22 mouse cellular contexts compared by ENCODE assay signal in the genomic region with DNA sequence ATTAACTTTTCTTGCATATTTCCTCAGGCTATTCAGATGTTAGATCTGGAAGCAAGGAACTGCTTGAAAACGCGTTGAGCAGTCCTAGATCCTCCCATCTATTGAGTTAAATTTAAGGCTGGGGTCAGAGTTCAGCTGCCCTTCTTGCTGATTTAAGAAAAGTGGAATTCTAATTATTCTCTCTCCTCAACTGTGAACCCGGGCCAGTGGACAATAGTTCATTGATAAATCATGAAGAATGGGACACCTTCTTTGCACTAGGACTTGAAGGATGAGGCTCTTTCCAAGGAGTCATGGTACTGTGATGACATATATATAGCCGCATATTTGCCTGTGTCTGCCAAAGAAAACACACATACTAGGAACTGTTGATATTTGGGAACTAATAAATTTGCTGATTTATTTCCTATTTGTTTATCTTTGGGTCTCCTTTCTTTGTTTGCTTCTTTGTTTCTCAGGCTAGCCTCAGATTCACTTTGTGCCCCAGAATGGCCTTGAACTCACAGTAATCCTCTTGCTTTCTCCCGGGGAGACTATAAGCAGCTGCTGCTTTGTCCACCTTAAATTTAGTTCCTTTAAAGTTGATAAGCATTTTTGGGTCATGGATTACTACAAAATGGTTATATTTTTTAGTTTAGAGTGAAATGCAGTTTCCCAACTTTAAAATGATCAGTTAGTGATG.
DNase-seq lines count a peak whose midpoint lies in the region; ATAC-seq and TF ChIP-seq lines count a peak whose summit lies in the region.
"Had no signal": no experiment of that assay in that cellular context is flagged by ENCODE, and none has a peak within 500 bp of the region (broad histone marks: within the 10 kb centered on the region; RNA-seq: fewer than 3 reads in every experiment).

No protein-coding gene starts in this region.

- no peak overlapping the region for H3K4me3 ChIP-seq in kidney, embryonic 14.5 days (ENCODE audit: low read length)
- H3K4me3 ChIP-seq in kidney, postnatal 0 days (replicated peaks; ENCODE audit: low read depth, low read length), result no peak overlapping the region
- H3K4me3 ChIP-seq in midbrain, embryonic 10.5 days, result no peak overlapping the region
- H3K4me3 ChIP-seq: embryonic facial prominence, embryonic 10.5 days; forebrain, embryonic 13.5 days; gastrocnemius, adult 2 months; heart, embryonic 13.5 days; hindbrain, embryonic 15.5 days had no signal

- no peak overlapping the region for H3K27ac ChIP-seq in kidney, embryonic 14.5 days (ENCODE audit: low read depth, low read length)
- no peak overlapping the region for H3K27ac ChIP-seq in kidney, postnatal 0 days
- no peak overlapping the region for H3K27ac ChIP-seq in midbrain, embryonic 10.5 days (replicated peaks)
- H3K27ac ChIP-seq: embryonic facial prominence, embryonic 10.5 days; forebrain, embryonic 13.5 days; gastrocnemius, adult 2 months; heart, embryonic 13.5 days; hindbrain, embryonic 15.5 days had no signal

- peak; percentile 94 for ATAC-seq in kidney, embryonic 14.5 days (ENCODE audit: low FRiP score, low TSS enrichment)
- ATAC-seq in kidney, postnatal 0 days (replicated peaks; ENCODE audit: low FRiP score, low read depth), result peak; percentile 68; the same call in 1 of the 2 replicates
- ATAC-seq: forebrain, embryonic 13.5 days; forebrain, postnatal 0 days; Patski had no signal

- DNase-seq in kidney, postnatal 14 days, result no peak
- DNase-seq in embryo, embryonic 11 days, result peak; percentile 63
- DNase-seq in kidney, postnatal 0 days (ENCODE audit: low spot score), result peak; percentile 90
- DNase-seq in layer of hippocampus, adult 9-11 months, result no peak
- DNase-seq in cerebellum, adult 8-10 months, result no peak
- no peak for DNase-seq in midbrain, embryonic 10.5 days (ENCODE audit: low spot score)
- DNase-seq: adrenal gland, adult 2 months; adrenal gland, postnatal 25 days; cerebellum, adult 18-20 months; cerebellum, postnatal 10 days; forebrain, postnatal 0 days; gastrocnemius, adult 2 months; gastrocnemius, postnatal 36 days; heart, adult 11 months; heart, postnatal 36 days had no signal

- H3K4me1 ChIP-seq in kidney, embryonic 14.5 days (ENCODE audit: control insufficient read depth, insufficient read depth, low read length), result no peaks in the 10 kb centered on the region
- H3K4me1 ChIP-seq in kidney, postnatal 0 days (replicated peaks; ENCODE audit: insufficient read depth, low read length), result no peaks in the 10 kb centered on the region
- H3K4me1 ChIP-seq in midbrain, embryonic 10.5 days, result peaks cover 12% of the 10 kb centered on the region
- H3K4me1 ChIP-seq: embryonic facial prominence, embryonic 10.5 days; forebrain, embryonic 13.5 days; heart, embryonic 13.5 days; hindbrain, embryonic 15.5 days had no signal

- 24% methylated on average over 5 of the region's 5 CpGs for WGBS in kidney, embryonic 14.5 days
- 29% methylated on average over 5 of the region's 5 CpGs for WGBS in kidney, postnatal 0 days
- WGBS in midbrain, embryonic 10.5 days, result 45% methylated on average over 5 of the region's 5 CpGs

- no peaks in the 10 kb centered on the region for H3K36me3 ChIP-seq in kidney, embryonic 14.5 days (ENCODE audit: control insufficient read depth, insufficient read depth, low read length)
- H3K36me3 ChIP-seq in kidney, postnatal 0 days (ENCODE audit: insufficient read depth, low read length), result no peaks in the 10 kb centered on the region
- H3K36me3 ChIP-seq in midbrain, embryonic 10.5 days, result no peaks in the 10 kb centered on the region
- H3K36me3 ChIP-seq: embryonic facial prominence, embryonic 10.5 days; hindbrain, embryonic 15.5 days had no signal

- no peak overlapping the region for H3K9ac ChIP-seq in kidney, embryonic 14.5 days (ENCODE audit: low read depth, low read length)
- no peak overlapping the region for H3K9ac ChIP-seq in kidney, postnatal 0 days (ENCODE audit: low read depth, low read length)
- H3K9ac ChIP-seq: forebrain, embryonic 13.5 days; forebrain, postnatal 0 days; heart, embryonic 13.5 days; hindbrain, embryonic 15.5 days had no signal

- no peak overlapping the region for H3K4me2 ChIP-seq in kidney, embryonic 14.5 days (replicated peaks; ENCODE audit: low read depth, low read length)
- H3K4me2 ChIP-seq in kidney, postnatal 0 days (ENCODE audit: low read length), result no peak overlapping the region
- H3K4me2 ChIP-seq: forebrain, embryonic 13.5 days; heart, embryonic 13.5 days; hindbrain, embryonic 15.5 days had no signal

- H3K27me3 ChIP-seq in kidney, embryonic 14.5 days (ENCODE audit: control insufficient read depth, insufficient read depth, low read length), result no peaks in the 10 kb centered on the region
- H3K27me3 ChIP-seq in kidney, postnatal 0 days (ENCODE audit: insufficient read depth, low read length), result no peaks in the 10 kb centered on the region
- no peaks in the 10 kb centered on the region for H3K27me3 ChIP-seq in midbrain, embryonic 10.5 days (ENCODE audit: low read depth, poor library complexity, severe bottlenecking)
- H3K27me3 ChIP-seq: CH12.LX; forebrain, embryonic 13.5 days; heart, embryonic 13.5 days; hindbrain, embryonic 15.5 days; Patski had no signal

- no peaks in the 10 kb centered on the region for H3K9me3 ChIP-seq in kidney, embryonic 14.5 days (ENCODE audit: control insufficient read depth, low read length)
- H3K9me3 ChIP-seq in kidney, postnatal 0 days (replicated peaks; ENCODE audit: low read length), result no peaks in the 10 kb centered on the region
- no peaks in the 10 kb centered on the region for H3K9me3 ChIP-seq in midbrain, embryonic 10.5 days (replicated peaks)
- H3K9me3 ChIP-seq: embryonic facial prominence, embryonic 10.5 days; forebrain, embryonic 13.5 days; heart, embryonic 13.5 days; hindbrain, embryonic 15.5 days had no signal

- TF ChIP-seq CTCF in kidney, postnatal 0 days (IDR thresholded peaks at IDR 0.05; ENCODE audit: low read depth), result no peak

Comparison
In these comparisons a context has a peak if more than half of its experiments do, and no peak if none do; other contexts are left out.
1. DNase-seq: peak in embryo, embryonic 11 days (single experiment) and kidney, postnatal 0 days (single experiment); none in kidney, postnatal 14 days (single experiment), layer of hippocampus, adult 9-11 months (single experiment), cerebellum, adult 8-10 months (single experiment) and midbrain, embryonic 10.5 days (single experiment).